Mouse (Mus musculus): ENCODE data around the gene Cer1. TPM values are rescaled to one million over a fixed set of nuclear protein-coding genes. Genes with fewer than 3 reads are reported as not detected.

Cer1 gene
- polyA plus RNA-seq, 1 experiment, result not detected

GRCm38 (mm10) chr4:82890585-82890984 lies 5.6 kb upstream of the Cer1 start:
- no peak overlapping the region for H3K27ac ChIP-seq (ENCODE audit: insufficient read depth, low read length)
- no peaks in the 10 kb centered on the region for H3K36me3 ChIP-seq (ENCODE audit: control insufficient read depth, insufficient read depth, low read length)
- no peaks in the 10 kb centered on the region for H3K4me1 ChIP-seq (ENCODE audit: control insufficient read depth, insufficient read depth, insufficient read length)
- WGBS, result 91% methylated on average over 4 of the region's 4 CpGs
- H3K4me3 ChIP-seq (ENCODE audit: extremely low read depth, insufficient read depth, insufficient read length), result no peak overlapping the region
- TF ChIP-seq POLR2A (IDR thresholded peaks at IDR 0.05; ENCODE audit: low read depth, low read length) (no peak), CTCF (IDR thresholded peaks at IDR 0.05; ENCODE audit: extremely low read depth, insufficient read depth, insufficient read length, insufficient replicate concordance) (no peak)
- DNase-seq (ENCODE audit: low read depth in 1 of 2, low spot score in 2 of 2), result no peak
- H3K27me3 ChIP-seq (ENCODE audit: control insufficient read depth, insufficient read depth, low read length), result no peaks in the 10 kb centered on the region

- no peak for DNase-seq (ENCODE audit: low read depth in 1 of 2, low spot score in 2 of 2)
- WGBS, result 80% methylated on average over 2 of the region's 2 CpGs
Measured at GRCm38 (mm10) chr4:82886148-82886547, 1.2 kb upstream of the Cer1 start.

GRCm38 (mm10) chr4:82885535-82885913 lies 576 bp upstream of the Cer1 start:
- no peak for DNase-seq (ENCODE audit: low read depth in 1 of 2, low spot score in 2 of 2)
- no peaks in the 10 kb centered on the region for H3K4me1 ChIP-seq (ENCODE audit: control insufficient read depth, insufficient read depth, insufficient read length)
- TF ChIP-seq CTCF (IDR thresholded peaks at IDR 0.05; ENCODE audit: extremely low read depth, insufficient read depth, insufficient read length, insufficient replicate concordance) (no peak), POLR2A (IDR thresholded peaks at IDR 0.05; ENCODE audit: low read depth, low read length) (no peak)
- H3K36me3 ChIP-seq (ENCODE audit: control insufficient read depth, insufficient read depth, low read length), result no peaks in the 10 kb centered on the region
- no peak overlapping the region for H3K27ac ChIP-seq (ENCODE audit: insufficient read depth, low read length)
- 77% methylated on average over 1 of the region's 1 CpGs for WGBS
- no peaks in the 10 kb centered on the region for H3K27me3 ChIP-seq (ENCODE audit: control insufficient read depth, insufficient read depth, low read length)
- no peak overlapping the region for H3K4me3 ChIP-seq (ENCODE audit: extremely low read depth, insufficient read depth, insufficient read length)

More at GRCm38 (mm10) chr4:82886148-82886547, 1.2 kb upstream of the Cer1 start:
- H3K4me3 ChIP-seq (ENCODE audit: extremely low read depth, insufficient read depth, insufficient read length), result no peak overlapping the region
- H3K27me3 ChIP-seq (ENCODE audit: control insufficient read depth, insufficient read depth, low read length), result no peaks in the 10 kb centered on the region
- H3K36me3 ChIP-seq (ENCODE audit: control insufficient read depth, insufficient read depth, low read length), result no peaks in the 10 kb centered on the region
- TF ChIP-seq CTCF (IDR thresholded peaks at IDR 0.05; ENCODE audit: extremely low read depth, insufficient read depth, insufficient read length, insufficient replicate concordance) (no peak), POLR2A (IDR thresholded peaks at IDR 0.05; ENCODE audit: low read depth, low read length) (no peak)
- no peaks in the 10 kb centered on the region for H3K4me1 ChIP-seq (ENCODE audit: control insufficient read depth, insufficient read depth, insufficient read length)
- no peak overlapping the region for H3K27ac ChIP-seq (ENCODE audit: insufficient read depth, low read length)

GRCm38 (mm10) chr4:82882500-82882899 lies 2.4 kb downstream of the Cer1 start:
- Histone ChIP-seq H3K4me1 (ENCODE audit: control insufficient read depth, insufficient read depth, insufficient read length) (no peaks in the 10 kb centered on the region), H3K27me3 (ENCODE audit: control insufficient read depth, insufficient read depth, low read length) (no peaks in the 10 kb centered on the region), H3K27ac (ENCODE audit: insufficient read depth, low read length) (no peak overlapping the region), H3K36me3 (ENCODE audit: control insufficient read depth, insufficient read depth, low read length) (no peaks in the 10 kb centered on the region), H3K4me3 (ENCODE audit: extremely low read depth, insufficient read depth, insufficient read length) (no peak overlapping the region)
- WGBS, result 86% methylated on average over 9 of the region's 9 CpGs
- no peak for DNase-seq (ENCODE audit: low read depth in 1 of 2, low spot score in 2 of 2)
- TF ChIP-seq CTCF (IDR thresholded peaks at IDR 0.05; ENCODE audit: extremely low read depth, insufficient read depth, insufficient read length, insufficient replicate concordance) (no peak), POLR2A (IDR thresholded peaks at IDR 0.05; ENCODE audit: low read depth, low read length) (no peak)

- no peak for TF ChIP-seq POLR2A (IDR thresholded peaks at IDR 0.05; ENCODE audit: low read depth, low read length)
- TF ChIP-seq CTCF (IDR thresholded peaks at IDR 0.05; ENCODE audit: extremely low read depth, insufficient read depth, insufficient read length, insufficient replicate concordance), result no peak
Measured at GRCm38 (mm10) chr4:82881366-82881765, 3.6 kb downstream of the Cer1 start.

GRCm38 (mm10) chr4:82880243-82880642 lies 4.7 kb downstream of the Cer1 start:
- H3K36me3 ChIP-seq (ENCODE audit: control insufficient read depth, insufficient read depth, low read length), result no peaks in the 10 kb centered on the region
- 90% methylated on average over 2 of the region's 2 CpGs for WGBS
- H3K4me1 ChIP-seq (ENCODE audit: control insufficient read depth, insufficient read depth, insufficient read length), result no peaks in the 10 kb centered on the region
- H3K27ac ChIP-seq (ENCODE audit: insufficient read depth, low read length), result no peak overlapping the region
- TF ChIP-seq CTCF (IDR thresholded peaks at IDR 0.05; ENCODE audit: extremely low read depth, insufficient read depth, insufficient read length, insufficient replicate concordance), result no peak
- TF ChIP-seq POLR2A (IDR thresholded peaks at IDR 0.05; ENCODE audit: low read depth, low read length), result no peak
- DNase-seq (ENCODE audit: low read depth in 1 of 2, low spot score in 2 of 2), result no peak
- H3K27me3 ChIP-seq (ENCODE audit: control insufficient read depth, insufficient read depth, low read length), result no peaks in the 10 kb centered on the region
- no peak overlapping the region for H3K4me3 ChIP-seq (ENCODE audit: extremely low read depth, insufficient read depth, insufficient read length)

More at GRCm38 (mm10) chr4:82881366-82881765, 3.6 kb downstream of the Cer1 start:
- 82% methylated on average over 3 of the region's 3 CpGs for WGBS
- H3K4me1 ChIP-seq (ENCODE audit: control insufficient read depth, insufficient read depth, insufficient read length), result no peaks in the 10 kb centered on the region
- no peaks in the 10 kb centered on the region for H3K36me3 ChIP-seq (ENCODE audit: control insufficient read depth, insufficient read depth, low read length)
- H3K4me3 ChIP-seq (ENCODE audit: extremely low read depth, insufficient read depth, insufficient read length), result no peak overlapping the region
- H3K27ac ChIP-seq (ENCODE audit: insufficient read depth, low read length), result no peak overlapping the region
- no peaks in the 10 kb centered on the region for H3K27me3 ChIP-seq (ENCODE audit: control insufficient read depth, insufficient read depth, low read length)
- DNase-seq (ENCODE audit: low read depth in 1 of 2, low spot score in 2 of 2), result no peak

- no peaks in the 10 kb centered on the region for H3K27me3 ChIP-seq (ENCODE audit: control insufficient read depth, insufficient read depth, low read length)
- WGBS, result 87% methylated on average over 6 of the region's 6 CpGs
- no peaks in the 10 kb centered on the region for H3K4me1 ChIP-seq (ENCODE audit: control insufficient read depth, insufficient read depth, insufficient read length)
- H3K4me3 ChIP-seq (ENCODE audit: extremely low read depth, insufficient read depth, insufficient read length), result no peak overlapping the region
- no peak for DNase-seq (ENCODE audit: low read depth in 1 of 2, low spot score in 2 of 2)
- H3K27ac ChIP-seq (ENCODE audit: insufficient read depth, low read length), result no peak overlapping the region
- H3K36me3 ChIP-seq (ENCODE audit: control insufficient read depth, insufficient read depth, low read length), result no peaks in the 10 kb centered on the region
- TF ChIP-seq CTCF (IDR thresholded peaks at IDR 0.05; ENCODE audit: extremely low read depth, insufficient read depth, insufficient read length, insufficient replicate concordance) (no peak), POLR2A (IDR thresholded peaks at IDR 0.05; ENCODE audit: low read depth, low read length) (no peak)
Measured at GRCm38 (mm10) chr4:82879152-82879551, 5.8 kb downstream of the Cer1 start.

Measured in spleen, adult 2 months (tissue).